Mouse (Mus musculus) forelimb bud, embryonic 11.5 days (tissue): Measurements from ENCODE around the gene Ctnna3.

Experiments
- DNase-seq: peaks from one replicate; pipeline ENCODE4 v3.0.0-alpha.2; 2012; ENCODE audit warnings: low read depth, low spot score

Ctnna3 gene

DNA sequence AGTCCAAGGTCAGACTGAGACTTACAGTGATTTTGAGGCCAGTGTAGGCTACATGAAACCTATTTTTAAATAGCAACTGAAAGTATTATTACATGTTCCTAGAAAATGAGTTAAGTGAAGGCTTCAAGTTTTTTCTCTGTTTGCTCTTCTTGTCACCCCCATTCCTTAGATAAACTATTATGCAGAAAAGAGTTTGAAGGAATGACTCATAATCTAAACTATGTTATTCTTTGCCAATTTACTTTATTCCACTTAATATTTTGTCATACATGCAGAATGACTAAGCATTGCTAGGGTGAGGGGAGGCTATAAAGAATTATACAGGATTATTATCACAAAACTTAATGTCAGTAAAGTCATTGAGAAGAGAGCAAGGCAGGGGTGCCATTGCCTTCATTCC is 479.0 kb downstream of the Ctnna3 start:
- no peak for DNase-seq

DNA sequence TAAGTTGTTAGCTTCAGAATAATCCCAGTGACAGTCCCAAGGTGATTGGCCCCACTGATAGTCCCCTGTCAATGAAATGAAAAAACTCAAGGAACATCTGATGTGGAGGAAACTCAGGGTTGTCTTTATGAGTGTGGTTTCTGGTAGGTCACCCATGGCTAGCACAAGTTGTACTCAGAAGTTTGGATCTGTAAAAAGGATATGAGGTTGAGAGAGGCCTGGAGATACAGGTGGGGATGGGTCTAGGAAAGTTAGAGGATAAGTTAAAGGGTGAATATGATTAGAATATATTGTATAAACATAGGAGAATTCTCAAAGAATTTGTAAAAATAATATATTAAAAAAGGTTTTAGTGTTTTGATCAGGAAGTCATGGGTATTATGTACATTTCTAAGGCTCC is 497.4 kb downstream of the Ctnna3 start, which contains the start of gene Gm10118:
Gene Gm10118 (minus strand): TSS at position 101 of the 400 bp plus-strand sequence.
- DNase-seq, result no peak

DNA sequence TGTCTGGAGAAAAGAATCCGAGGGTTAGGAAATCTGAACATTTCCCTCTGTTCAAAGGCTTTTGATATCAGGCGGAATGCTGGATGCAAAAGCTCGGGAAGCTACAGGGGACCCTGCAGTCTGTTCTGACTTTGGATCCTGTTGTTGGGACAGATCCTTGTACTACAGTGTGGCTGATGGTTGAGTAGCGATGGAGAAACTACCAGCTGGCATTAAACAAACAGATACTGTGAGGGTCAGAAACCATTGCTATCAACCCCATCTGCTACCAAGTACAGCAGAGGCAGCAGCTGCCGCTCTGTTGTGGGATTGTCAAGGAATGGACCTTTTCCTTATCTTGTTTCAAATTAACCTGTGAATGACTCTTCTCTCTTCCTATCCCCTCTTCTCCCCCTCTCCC is 504.0 kb downstream of the Ctnna3 start:
- DNase-seq, result no peak

- no peak for DNase-seq
These were observed 515.6 kb downstream of the Ctnna3 start for GRCm38 (mm10) chr10:63945534-63945933.

DNA sequence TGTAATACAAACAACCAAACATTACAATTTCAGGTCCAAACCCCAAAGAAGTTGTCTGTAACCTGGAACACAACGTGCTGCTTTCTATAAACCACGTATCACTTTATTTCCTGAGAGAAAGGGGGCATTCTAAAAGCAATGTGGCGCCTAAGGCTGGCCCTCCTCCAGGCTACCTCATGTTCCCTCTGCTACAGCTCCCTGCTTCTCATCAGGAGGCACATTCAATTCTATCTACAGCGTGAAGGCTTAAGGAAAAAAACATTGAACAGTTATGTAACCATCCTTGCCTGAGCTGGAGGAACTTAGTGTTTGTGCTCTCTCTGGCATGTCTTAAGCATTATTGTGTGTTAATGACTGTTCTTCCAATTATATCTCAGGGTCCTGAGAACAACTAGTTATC is 517.4 kb downstream of the Ctnna3 start:
- no peak for DNase-seq

- no peak for DNase-seq
These were observed 521.0 kb downstream of the Ctnna3 start for GRCm38 (mm10) chr10:63950867-63951266.

- no peak for DNase-seq
These were observed 521.6 kb downstream of the Ctnna3 start for GRCm38 (mm10) chr10:63951481-63951880.

DNA sequence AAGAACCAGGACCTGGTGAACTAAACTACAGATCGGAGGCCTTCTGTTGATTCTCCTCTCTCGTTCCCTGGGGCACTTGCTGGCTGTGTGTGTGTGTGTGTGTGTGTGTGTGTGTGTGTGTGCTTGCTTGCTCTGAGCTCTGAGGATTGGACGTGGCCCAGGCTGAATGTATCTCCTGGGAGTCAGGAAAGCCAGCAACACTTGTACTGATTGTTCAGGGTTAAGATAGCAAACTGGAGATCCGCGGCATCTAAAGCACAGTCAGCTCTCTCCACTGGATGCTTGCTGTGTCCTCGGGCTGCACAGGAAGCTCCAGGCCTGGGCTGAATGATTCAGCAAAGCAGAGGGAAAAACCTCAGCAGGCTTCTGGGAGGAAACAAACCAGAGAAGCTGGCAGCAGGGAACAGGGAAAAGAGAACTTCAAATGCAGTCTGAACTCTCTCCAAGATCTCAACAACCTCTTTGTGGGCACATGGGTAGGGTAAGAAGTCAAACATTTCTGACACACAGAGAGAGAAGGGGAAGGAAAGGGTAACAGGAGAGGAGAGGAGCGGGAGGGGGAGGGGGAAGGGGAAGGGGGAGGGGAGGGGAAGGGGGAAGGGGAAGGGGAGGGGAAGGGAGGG is 524.5 kb downstream of the Ctnna3 start:
- DNase-seq, result no peak

DNA sequence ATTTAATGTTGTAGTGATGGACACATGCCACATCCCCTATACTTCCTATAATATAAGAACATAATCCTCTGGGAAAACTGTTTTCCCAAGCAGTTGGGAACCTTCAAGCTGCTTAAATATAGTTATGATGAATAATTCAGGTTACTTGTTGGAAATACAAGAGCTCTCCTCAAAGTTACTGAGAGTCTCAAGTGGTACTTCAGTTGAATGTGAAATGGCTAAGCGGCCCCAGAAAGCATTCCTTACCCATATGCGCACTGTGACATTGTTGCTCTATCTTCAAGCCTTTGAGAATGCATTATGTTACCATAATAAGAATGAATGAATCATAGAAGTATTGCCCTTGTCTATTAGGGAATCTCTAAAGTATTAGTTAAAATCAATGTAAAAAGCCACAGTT is 542.4 kb downstream of the Ctnna3 start:
- DNase-seq, result no peak

GRCm38 (mm10) chr10:63978101-63978500 is 548.2 kb downstream of the Ctnna3 start:
- DNase-seq, result no peak

GRCm38 (mm10) chr10:63978535-63978934 is 548.6 kb downstream of the Ctnna3 start:
- no peak for DNase-seq

DNA sequence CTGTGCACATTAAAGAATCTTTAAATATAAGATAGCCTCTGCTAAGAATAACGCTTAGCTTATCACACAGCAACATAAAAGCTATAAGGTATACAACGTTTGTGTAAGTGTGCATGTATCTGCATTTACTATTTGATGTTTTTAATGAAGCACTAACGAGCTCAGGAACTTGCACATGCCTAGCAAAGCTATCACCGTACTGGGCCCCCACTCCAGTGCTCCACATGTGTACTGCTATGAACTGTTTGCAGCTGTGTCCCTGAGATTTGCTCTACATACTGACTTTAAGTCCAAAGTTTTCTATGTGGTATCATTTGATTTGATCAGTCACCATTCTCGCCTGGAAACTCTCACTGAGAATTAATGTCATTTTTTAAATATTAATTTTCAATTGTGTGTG is 549.1 kb downstream of the Ctnna3 start:
- no peak for DNase-seq

DNA sequence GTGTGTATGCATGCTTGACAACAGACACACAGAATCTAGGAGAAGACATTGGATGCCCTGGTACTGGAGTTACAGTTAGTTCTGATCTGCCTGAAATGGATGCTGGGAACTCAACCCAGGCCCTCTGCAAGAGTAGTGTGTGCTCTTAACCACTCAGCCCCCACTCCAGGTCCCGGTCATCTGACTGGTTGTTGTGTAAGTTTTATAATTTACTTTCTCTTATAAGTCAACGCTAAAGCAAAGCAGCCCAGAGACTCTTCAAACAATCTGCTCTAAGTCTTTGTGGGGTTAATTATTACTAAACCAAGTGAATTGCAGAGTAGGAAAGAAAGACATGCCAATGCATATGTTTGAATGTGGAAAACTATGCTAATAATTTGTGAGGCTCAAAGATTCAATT is 549.5 kb downstream of the Ctnna3 start:
- DNase-seq, result no peak

DNA sequence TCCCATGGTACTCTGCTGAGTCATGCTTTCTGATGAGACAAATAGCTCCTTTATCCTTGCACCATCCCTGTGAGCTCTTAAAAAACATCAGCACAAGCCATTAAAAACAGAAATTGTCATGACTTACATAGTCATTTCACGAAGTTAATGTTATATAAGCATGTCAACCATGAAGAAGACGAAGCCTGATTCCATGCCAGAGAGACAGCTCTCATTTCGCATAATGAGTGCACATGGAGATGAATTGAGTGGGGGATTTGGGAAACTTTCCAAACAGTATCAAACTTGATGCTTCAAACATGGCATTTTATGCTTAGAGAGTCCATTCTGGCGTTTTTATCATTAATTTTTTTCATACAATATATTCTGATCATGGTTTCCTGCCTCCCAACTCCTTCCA is 555.7 kb downstream of the Ctnna3 start:
- no peak for DNase-seq

DNA sequence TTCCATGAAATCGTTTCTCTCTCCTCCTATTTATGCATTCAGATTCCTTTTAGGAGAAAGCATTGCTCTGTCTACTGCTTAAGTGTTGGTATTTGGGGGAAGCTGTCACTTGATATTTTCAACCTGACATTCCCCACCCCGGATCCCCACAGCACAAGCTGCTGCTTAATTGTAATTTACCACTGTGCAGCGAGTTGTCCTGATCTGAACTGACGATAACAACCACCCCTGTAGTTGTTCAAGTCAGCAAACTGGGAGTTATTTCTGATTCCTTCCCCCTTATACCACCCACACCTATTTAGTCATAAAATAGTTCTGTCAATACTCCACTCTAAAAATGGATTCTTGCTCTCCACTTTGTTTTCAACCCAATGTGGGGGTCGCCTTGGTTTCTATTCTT is 564.4 kb downstream of the Ctnna3 start:
- DNase-seq, result no peak

GRCm38 (mm10) chr10:64001531-64001930 is 571.6 kb downstream of the Ctnna3 start:
- peak; percentile 38 for DNase-seq

DNA sequence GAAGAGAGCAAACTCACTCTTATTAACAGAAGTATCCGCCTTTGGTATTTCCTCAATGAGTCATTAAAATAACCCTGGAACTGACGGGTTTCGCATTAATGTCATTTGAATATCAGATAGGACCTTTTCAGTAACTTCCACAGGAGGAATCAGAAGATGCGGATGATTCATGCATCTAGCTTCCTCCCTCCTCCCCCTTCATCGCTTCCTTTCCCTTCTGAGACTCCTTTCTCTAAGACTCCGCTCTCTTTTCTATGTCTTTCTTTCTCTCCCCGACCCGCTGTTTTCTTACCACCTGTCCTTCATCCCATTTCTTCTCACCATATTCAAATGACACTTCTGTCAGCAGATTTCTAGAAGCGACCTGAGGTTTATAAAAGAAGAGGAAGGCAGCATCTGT is 572.1 kb downstream of the Ctnna3 start:
- DNase-seq, result no peak

GRCm38 (mm10) chr10:64020347-64020746 is 590.4 kb downstream of the Ctnna3 start:
- DNase-seq, result no peak

- no peak for DNase-seq
These were observed 593.4 kb downstream of the Ctnna3 start for GRCm38 (mm10) chr10:64023340-64023739.

- DNase-seq, result no peak
These were observed 601.0 kb downstream of the Ctnna3 start for GRCm38 (mm10) chr10:64030901-64031300.

DNA sequence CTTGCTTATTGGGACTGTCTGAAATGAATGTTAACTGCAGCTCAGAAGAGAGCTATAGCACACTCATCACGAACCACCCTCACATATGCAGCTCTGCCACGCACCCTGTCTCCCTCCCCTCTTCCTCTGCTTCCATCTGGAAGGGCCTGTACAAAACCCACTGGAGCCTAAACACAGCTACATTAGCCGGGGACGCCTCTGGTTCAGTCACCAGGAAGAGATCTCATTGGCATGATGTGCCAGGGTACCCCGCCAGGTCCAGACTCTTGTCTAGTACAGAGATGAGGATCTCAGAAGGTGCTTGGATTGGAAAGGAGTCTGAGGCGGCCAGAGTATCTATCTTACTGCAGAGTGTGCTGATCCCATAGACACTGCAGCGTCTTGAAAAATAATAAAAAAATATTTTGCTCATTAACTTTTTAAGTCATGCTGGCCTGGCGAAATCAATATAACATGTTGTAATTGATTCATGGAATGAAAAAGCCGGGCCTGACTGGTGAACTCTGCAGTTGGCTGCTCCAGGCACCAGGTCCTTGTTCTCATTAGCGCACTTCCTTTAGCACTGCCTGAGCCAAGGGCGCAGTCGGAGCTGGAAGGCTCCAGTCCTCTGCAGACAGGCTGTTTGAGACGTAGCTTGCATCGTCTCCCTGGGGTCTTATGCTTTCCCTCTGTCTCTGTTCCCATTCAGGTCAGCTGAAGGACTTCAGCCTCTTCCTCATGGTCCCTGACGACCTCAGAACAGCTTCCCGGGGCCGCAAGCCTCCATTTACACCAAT is 610.0 kb downstream of the Ctnna3 start:
- DNase-seq, result peak; percentile 8

DNA sequence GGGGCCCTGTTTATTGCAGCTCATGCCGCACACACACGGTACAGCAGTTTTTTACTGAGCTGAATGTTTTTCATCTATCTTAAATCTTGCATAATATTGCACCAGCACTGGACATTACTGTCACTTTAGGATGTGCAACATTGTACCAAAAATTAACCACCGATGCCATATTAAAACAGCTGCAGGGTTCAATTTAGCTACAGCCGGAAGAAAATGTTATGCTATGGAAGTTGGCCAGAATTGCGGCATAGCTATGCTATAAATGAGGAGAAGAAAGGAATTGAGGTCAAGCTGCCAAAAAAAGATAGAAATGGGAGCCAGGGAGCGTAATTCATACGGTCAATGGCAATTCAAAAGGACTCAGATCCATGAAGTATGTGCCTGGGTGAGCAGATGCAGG is 611.3 kb downstream of the Ctnna3 start:
- no peak for DNase-seq

- DNase-seq, result no peak
These were observed 612.0 kb downstream of the Ctnna3 start for GRCm38 (mm10) chr10:64041892-64042291.
